Mouse (Mus musculus): ENCODE measurements around the gene Zfp385b.

DNA sequence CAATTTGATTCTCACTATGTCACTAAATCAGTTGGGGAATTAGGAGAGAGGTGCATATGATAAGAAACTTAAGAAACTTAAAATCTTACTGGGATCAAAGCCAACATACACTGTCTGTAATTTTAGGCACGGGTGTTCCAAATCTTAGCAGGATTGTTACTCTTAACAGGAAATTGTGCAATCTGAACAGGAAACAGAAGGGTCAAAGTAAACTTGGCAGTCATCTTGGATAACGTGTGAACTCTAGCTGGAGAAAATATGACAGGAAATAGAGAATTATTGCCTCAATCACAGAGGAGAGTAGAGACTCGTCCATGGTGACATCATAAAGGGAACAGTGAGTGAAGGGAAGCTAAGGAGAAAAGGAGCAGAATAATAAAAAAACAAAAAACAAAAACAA is 69.8 kb downstream of the Zfp385b start:
- no peak for TF ChIP-seq CTCF (IDR thresholded peaks at IDR 0.05; ENCODE audit: control insufficient read depth, insufficient read depth, insufficient replicate concordance, low read depth, low read length)
- TF ChIP-seq POLR2A (IDR thresholded peaks at IDR 0.05; ENCODE audit: control insufficient read depth, low read depth, low read length): no peak
